Comparison of ENCODE assay signal across 12 mouse cellular contexts in genomic region chr13:22001823-22002222, GRCm38 (mm10). TPM values are rescaled to one million over a fixed set of nuclear protein-coding genes. Genes with fewer than 3 reads are reported as not detected.
DNase-seq lines count a peak whose midpoint lies in the region; ATAC-seq and TF ChIP-seq lines count a peak whose summit lies in the region.
"Had no signal": no experiment of that assay in that cellular context is flagged by ENCODE, and none has a peak within 500 bp of the region (broad histone marks: within the 10 kb centered on the region; RNA-seq: fewer than 3 reads in every experiment).

No protein-coding gene starts in this region.

- H3K36me3 ChIP-seq in lung, postnatal 0 days (ENCODE audit: insufficient read depth, low read length) = no peaks in the 10 kb centered on the region
- H3K36me3 ChIP-seq in liver, embryonic 13.5 days = no peaks in the 10 kb centered on the region
- no peaks in the 10 kb centered on the region for H3K36me3 ChIP-seq in forebrain, embryonic 12.5 days (replicated peaks)
- H3K36me3 ChIP-seq: limb, embryonic 10.5 days had no signal

- peak; percentile 58 for DNase-seq in lung, postnatal 0 days (ENCODE audit: low spot score)
- no peak for DNase-seq in lung, postnatal 25 days (ENCODE audit: low spot score)
- no peak for DNase-seq in liver, embryonic 13.5 days
- DNase-seq in naive thymus-derived CD4-positive, alpha-beta T cell, adult 2 months (ENCODE audit: low read depth) = peak; percentile 75
- no peak for DNase-seq in frontal cortex, postnatal 10 days (ENCODE audit: low spot score in 2 of 2)
- DNase-seq: adrenal gland, postnatal 25 days; heart, postnatal 36 days; kidney, adult 11 months; kidney, postnatal 36 days had no signal

- peak; percentile 42; the same call in 1 of the 2 replicates for ATAC-seq in lung, postnatal 0 days
- peak; percentile 14 for ATAC-seq in activated CD4-positive, CD25-positive, alpha-beta regulatory T cell, adult 4 months
- no peak for ATAC-seq in liver, embryonic 13.5 days (ENCODE audit: low read depth)
- no peak for ATAC-seq in forebrain, embryonic 12.5 days (ENCODE audit: low FRiP score)

- no peak for TF ChIP-seq EP300 in lung, postnatal 0 days (IDR thresholded peaks at IDR 0.05)

- WGBS in lung, postnatal 0 days = 26% methylated on average over 5 of the region's 5 CpGs
- WGBS in liver, embryonic 13.5 days (ENCODE audit: insufficient replicate concordance) = 4% methylated on average over 5 of the region's 5 CpGs
- WGBS in forebrain, embryonic 12.5 days = 18% methylated on average over 5 of the region's 5 CpGs

- no peak overlapping the region for H3K4me2 ChIP-seq in lung, postnatal 0 days (replicated peaks; ENCODE audit: low read depth, low read length)
- H3K4me2 ChIP-seq in liver, embryonic 13.5 days = peak overlapping the region; percentile 33; the same call in 1 of the 2 replicates
- no peak overlapping the region for H3K4me2 ChIP-seq in forebrain, embryonic 12.5 days

- no peaks in the 10 kb centered on the region for H3K9me3 ChIP-seq in lung, postnatal 0 days (ENCODE audit: low read length)
- no peaks in the 10 kb centered on the region for H3K9me3 ChIP-seq in liver, embryonic 13.5 days (replicated peaks)
- no peaks in the 10 kb centered on the region for H3K9me3 ChIP-seq in forebrain, embryonic 12.5 days
- H3K9me3 ChIP-seq: limb, embryonic 10.5 days had no signal

- TF ChIP-seq CTCF in lung, postnatal 0 days (IDR thresholded peaks at IDR 0.05) = no peak

- H3K4me1 ChIP-seq in lung, postnatal 0 days (ENCODE audit: insufficient read depth, low read depth, low read length) = peaks cover 3% of the 10 kb centered on the region; the same call in 1 of the 2 replicates
- H3K4me1 ChIP-seq in liver, embryonic 13.5 days (replicated peaks) = peaks cover 37% of the 10 kb centered on the region
- H3K4me1 ChIP-seq in forebrain, embryonic 12.5 days = peaks cover 20% of the 10 kb centered on the region

- no peak overlapping the region for H3K4me3 ChIP-seq in lung, postnatal 0 days (ENCODE audit: low read depth, low read length)
- no peak overlapping the region for H3K4me3 ChIP-seq in liver, embryonic 13.5 days (replicated peaks)
- no peak overlapping the region for H3K4me3 ChIP-seq in forebrain, embryonic 12.5 days (replicated peaks)
- H3K4me3 ChIP-seq: limb, embryonic 10.5 days had no signal

- no peak overlapping the region for H3K9ac ChIP-seq in lung, postnatal 0 days (replicated peaks; ENCODE audit: low read depth)
- no peak overlapping the region for H3K9ac ChIP-seq in liver, embryonic 13.5 days
- no peak overlapping the region for H3K9ac ChIP-seq in forebrain, embryonic 12.5 days

- H3K27me3 ChIP-seq in lung, postnatal 0 days (replicated peaks; ENCODE audit: insufficient read depth, low read length) = peaks cover 56% of the 10 kb centered on the region
- peaks cover 100% of the 10 kb centered on the region for H3K27me3 ChIP-seq in liver, embryonic 13.5 days
- H3K27me3 ChIP-seq in forebrain, embryonic 12.5 days = peaks cover 99% of the 10 kb centered on the region

- no peak overlapping the region for H3K27ac ChIP-seq in lung, postnatal 0 days (ENCODE audit: low read length)
- 0 out of 2 replicates have a peak overlapping the region, but pooled peaks have one; percentile 47 for H3K27ac ChIP-seq in liver, embryonic 13.5 days
- no peak overlapping the region for H3K27ac ChIP-seq in forebrain, embryonic 12.5 days
- H3K27ac ChIP-seq: limb, embryonic 10.5 days had no signal

RNA-seq across cellular contexts. Expression of gene Prss16, which starts 7.7 kb away (rescaled TPM):
- 0.62 and 1.1 TPM in 2 replicates for polyA plus RNA-seq in lung, postnatal 0 days (2015; fragmentation: Nextera tagmentation; extraction: Ambion mirVana)
- under 1 TPM; 0.19 to 0.48 TPM for polyA plus RNA-seq in activated CD4-positive, CD25-positive, alpha-beta regulatory T cell, adult 4 months (2017; shearing (Covaris generic))
- 0.25 and 0.39 TPM in 2 replicates for polyA plus RNA-seq in liver, embryonic 13.5 days (2015; fragmentation: Nextera tagmentation; extraction: Ambion mirVana)
- 0.28 TPM in 1 of 2 replicates, not detected in the other for polyA plus RNA-seq in forebrain, embryonic 12.5 days (2016; fragmentation: Nextera tagmentation; extraction: Ambion mirVana)

RNA-seq across cellular contexts. Expression of gene Pom121l2, which starts 20.8 kb away (rescaled TPM):
- not detected in 2 replicates for polyA plus RNA-seq in lung, postnatal 0 days (2015; fragmentation: Nextera tagmentation; extraction: Ambion mirVana)
- polyA plus RNA-seq in activated CD4-positive, CD25-positive, alpha-beta regulatory T cell, adult 4 months (2017; shearing (Covaris generic)) = not detected
- polyA plus RNA-seq in liver, embryonic 13.5 days (2015; fragmentation: Nextera tagmentation; extraction: Ambion mirVana) = not detected in 2 replicates
- 0.13 TPM in 1 of 2 replicates, not detected in the other for polyA plus RNA-seq in forebrain, embryonic 12.5 days (2016; fragmentation: Nextera tagmentation; extraction: Ambion mirVana)

RNA-seq across cellular contexts. Expression of gene Hist1h2ah, which starts 33.5 kb away (rescaled TPM):
- polyA plus RNA-seq in lung, postnatal 0 days (2015; fragmentation: Nextera tagmentation; extraction: Ambion mirVana) = 4.2 and 5.2 TPM in 2 replicates
- polyA plus RNA-seq in activated CD4-positive, CD25-positive, alpha-beta regulatory T cell, adult 4 months (2017; shearing (Covaris generic)) = 100 to 1,000 TPM in 1 of 2 experiments, not detected in 1; 174 TPM
- 3.6 and 18.3 TPM in 2 replicates for polyA plus RNA-seq in liver, embryonic 13.5 days (2015; fragmentation: Nextera tagmentation; extraction: Ambion mirVana)
- 7.0 and 22.0 TPM in 2 replicates for polyA plus RNA-seq in forebrain, embryonic 12.5 days (2016; fragmentation: Nextera tagmentation; extraction: Ambion mirVana)

RNA-seq across cellular contexts. Expression of gene Hist1h2bk, which starts 33.8 kb away (rescaled TPM):
- polyA plus RNA-seq in lung, postnatal 0 days (2015; fragmentation: Nextera tagmentation; extraction: Ambion mirVana) = 0.45 and 0.81 TPM in 2 replicates
- 1 to 10 TPM; 2.6 to 4.2 TPM for polyA plus RNA-seq in activated CD4-positive, CD25-positive, alpha-beta regulatory T cell, adult 4 months (2017; shearing (Covaris generic))
- polyA plus RNA-seq in liver, embryonic 13.5 days (2015; fragmentation: Nextera tagmentation; extraction: Ambion mirVana) = 3.5 and 3.7 TPM in 2 replicates
- polyA plus RNA-seq in forebrain, embryonic 12.5 days (2016; fragmentation: Nextera tagmentation; extraction: Ambion mirVana) = 10.0 and 10.5 TPM in 2 replicates

RNA-seq across cellular contexts. Expression of gene Hist1h4i, which starts 39.3 kb away (rescaled TPM):
- polyA plus RNA-seq in lung, postnatal 0 days (2015; fragmentation: Nextera tagmentation; extraction: Ambion mirVana) = 4.1 and 4.6 TPM in 2 replicates
- polyA plus RNA-seq in activated CD4-positive, CD25-positive, alpha-beta regulatory T cell, adult 4 months (2017; shearing (Covaris generic)) = 10 to 100 TPM in 1 of 2 experiments, 1 to 10 TPM in 1; 5.9 to 14.6 TPM
- polyA plus RNA-seq in liver, embryonic 13.5 days (2015; fragmentation: Nextera tagmentation; extraction: Ambion mirVana) = 38.8 and 52.6 TPM in 2 replicates
- polyA plus RNA-seq in forebrain, embryonic 12.5 days (2016; fragmentation: Nextera tagmentation; extraction: Ambion mirVana) = 44.5 and 46.9 TPM in 2 replicates

Comparison
In these comparisons a context has a peak if more than half of its experiments do, and no peak if none do; other contexts are left out.
1. DNase-seq: peak in lung, postnatal 0 days (single experiment) and naive thymus-derived CD4-positive, alpha-beta T cell, adult 2 months (single experiment); none in lung, postnatal 25 days (single experiment), liver, embryonic 13.5 days (single experiment) and frontal cortex, postnatal 10 days (0 of 2).
2. ATAC-seq: peak in lung, postnatal 0 days (single experiment) and activated CD4-positive, CD25-positive, alpha-beta regulatory T cell, adult 4 months (single experiment); none in liver, embryonic 13.5 days (single experiment) and forebrain, embryonic 12.5 days (single experiment).